Mouse (Mus musculus): ENCODE data around the gene Eef1akmt3. TPM values are rescaled to one million over a fixed set of nuclear protein-coding genes. Genes with fewer than 3 reads are reported as not detected.
"Not testable (repeated sequence)": the region's sequence is repeated elsewhere in the genome, so short reads cannot be mapped to it uniquely, and the experiment has no call there.

Eef1akmt3 gene
- total RNA-seq, 1 experiment, result 0.49 TPM

GRCm38 (mm10) chr10:127063239-127063872 is 22.0 kb upstream of the Eef1akmt3 start, which contains the start of gene Cdk4:
Gene Cdk4 (plus strand): TSS chr10:127063534.
- Histone ChIP-seq H3K27ac (ENCODE audit: insufficient read depth, low read depth, low read length, poor library complexity, severe bottlenecking) (peak within 1 kb of the TSS; percentile 77), H3K9ac (ENCODE audit: insufficient read depth, low read depth, low read length, poor library complexity, severe bottlenecking) (peak within 1 kb of the TSS; percentile 98), H3K4me1 (ENCODE audit: control insufficient read depth in 2 of 2, insufficient read depth in 2 of 2, low read length in 2 of 2, poor library complexity in 1 of 2) (peaks cover 2 to 13% of the 10 kb centered on the region in 2 experiments; a peak in 3 of 4 replicates), H3K36me3 (ENCODE audit: control insufficient read depth, insufficient read depth, low read length, poor library complexity, severe bottlenecking) (peaks cover 36% of the 10 kb centered on the region), H3K4me3 (ENCODE audit: insufficient read depth in 1 of 2, low read depth in 1 of 2, low read length in 2 of 2, poor library complexity in 1 of 2, severe bottlenecking in 1 of 2) (peak within 1 kb of the TSS; percentile 84 to 99), H3K9me3 (ENCODE audit: control insufficient read depth, insufficient read depth, low read depth, low read length) (no peaks in the 10 kb centered on the region)
- TF ChIP-seq ZNF384 (IDR thresholded peaks at IDR 0.05; ENCODE audit: low read depth, low read length) (no peak), ZC3H11A (IDR thresholded peaks at IDR 0.05; ENCODE audit: borderline replicate concordance, low read depth, low read length) (no peak), CHD2 (IDR thresholded peaks at IDR 0.05; ENCODE audit: low read depth, low read length) (no peak), HCFC1 (IDR thresholded peaks at IDR 0.05; ENCODE audit: borderline replicate concordance, insufficient read depth, low read length) (0 out of 2 replicates have a peak, but pooled peaks have one; percentile 64)
- DNase-seq (ENCODE audit: low read depth, low spot score), result peak; percentile 97
- in situ Hi-C loops (cut with MboI; ENCODE audit: low sequenced_read_pairs in 2 of 2, unreplicated experiment in 2 of 2), result no loop called here

- H3K4me1 ChIP-seq (ENCODE audit: control insufficient read depth in 2 of 2, insufficient read depth in 2 of 2, low read length in 2 of 2, poor library complexity in 1 of 2), result peaks cover 2 to 13% of the 10 kb centered on the region in 2 experiments; a peak in 3 of 4 replicates
- in situ Hi-C loops (cut with MboI; ENCODE audit: low sequenced_read_pairs in 2 of 2, unreplicated experiment in 2 of 2), result no loop called here
- no peak overlapping the region for H3K27ac ChIP-seq (ENCODE audit: insufficient read depth, low read depth, low read length, poor library complexity, severe bottlenecking)
- no peak overlapping the region for H3K4me3 ChIP-seq (ENCODE audit: insufficient read depth in 1 of 2, low read depth in 1 of 2, low read length in 2 of 2, poor library complexity in 1 of 2, severe bottlenecking in 1 of 2)
- peaks cover 30% of the 10 kb centered on the region for H3K36me3 ChIP-seq (ENCODE audit: control insufficient read depth, insufficient read depth, low read length, poor library complexity, severe bottlenecking)
- no peak for TF ChIP-seq HCFC1 (IDR thresholded peaks at IDR 0.05; ENCODE audit: borderline replicate concordance, insufficient read depth, low read length)
- no peak for TF ChIP-seq ZNF384 (IDR thresholded peaks at IDR 0.05; ENCODE audit: low read depth, low read length)
- TF ChIP-seq CHD2 (IDR thresholded peaks at IDR 0.05; ENCODE audit: low read depth, low read length), result no peak
- no peak for TF ChIP-seq MAFK (IDR thresholded peaks at IDR 0.05; ENCODE audit: insufficient read depth, low read depth, low read length)
- no peak for TF ChIP-seq ZC3H11A (IDR thresholded peaks at IDR 0.05; ENCODE audit: borderline replicate concordance, low read depth, low read length)
- no peaks in the 10 kb centered on the region for H3K9me3 ChIP-seq (ENCODE audit: control insufficient read depth, insufficient read depth, low read depth, low read length)
- DNase-seq (ENCODE audit: low read depth, low spot score), result no peak
- no peak overlapping the region for H3K9ac ChIP-seq (ENCODE audit: insufficient read depth, low read depth, low read length, poor library complexity, severe bottlenecking)
Observed at GRCm38 (mm10) chr10:127062503-127062902, 21.2 kb upstream of the Eef1akmt3 start.

- in situ Hi-C loops (cut with MboI; ENCODE audit: low sequenced_read_pairs in 2 of 2, unreplicated experiment in 2 of 2); DNase-seq (ENCODE audit: low read depth, low spot score); H3K9ac ChIP-seq (ENCODE audit: insufficient read depth, low read depth, low read length, poor library complexity, severe bottlenecking); H3K9me3 ChIP-seq (ENCODE audit: control insufficient read depth, insufficient read depth, low read depth, low read length); H3K27ac ChIP-seq (ENCODE audit: insufficient read depth, low read depth, low read length, poor library complexity, severe bottlenecking); H3K4me3 ChIP-seq (ENCODE audit: insufficient read depth in 1 of 2, low read depth in 1 of 2, low read length in 2 of 2, poor library complexity in 1 of 2, severe bottlenecking in 1 of 2): not testable (repeated sequence)
- H3K36me3 ChIP-seq (ENCODE audit: control insufficient read depth, insufficient read depth, low read length, poor library complexity, severe bottlenecking), result peaks cover 30% of the 10 kb centered on the region
- H3K4me1 ChIP-seq (ENCODE audit: control insufficient read depth in 2 of 2, insufficient read depth in 2 of 2, low read length in 2 of 2, poor library complexity in 1 of 2), result peaks cover 2 to 16% of the 10 kb centered on the region in 2 experiments; a peak in 3 of 4 replicates
Observed at GRCm38 (mm10) chr10:127062101-127062500, 20.8 kb upstream of the Eef1akmt3 start.

GRCm38 (mm10) chr10:127061513-127061912 is 20.2 kb upstream of the Eef1akmt3 start:
- in situ Hi-C loops (cut with MboI; ENCODE audit: low sequenced_read_pairs in 2 of 2, unreplicated experiment in 2 of 2), result no loop called here

More at GRCm38 (mm10) chr10:127061513-127061912, 20.2 kb upstream of the Eef1akmt3 start:
- no peak overlapping the region for H3K4me3 ChIP-seq (ENCODE audit: insufficient read depth in 1 of 2, low read depth in 1 of 2, low read length in 2 of 2, poor library complexity in 1 of 2, severe bottlenecking in 1 of 2)
- TF ChIP-seq MAFK (IDR thresholded peaks at IDR 0.05; ENCODE audit: insufficient read depth, low read depth, low read length) (no peak), ZNF384 (IDR thresholded peaks at IDR 0.05; ENCODE audit: low read depth, low read length) (no peak), CHD2 (IDR thresholded peaks at IDR 0.05; ENCODE audit: low read depth, low read length) (no peak), HCFC1 (IDR thresholded peaks at IDR 0.05; ENCODE audit: borderline replicate concordance, insufficient read depth, low read length) (no peak), ZC3H11A (IDR thresholded peaks at IDR 0.05; ENCODE audit: borderline replicate concordance, low read depth, low read length) (no peak)
- no peak overlapping the region for H3K9ac ChIP-seq (ENCODE audit: insufficient read depth, low read depth, low read length, poor library complexity, severe bottlenecking)
- H3K9me3 ChIP-seq (ENCODE audit: control insufficient read depth, insufficient read depth, low read depth, low read length), result no peaks in the 10 kb centered on the region
- DNase-seq (ENCODE audit: low read depth, low spot score), result no peak
- peaks cover 28% of the 10 kb centered on the region for H3K36me3 ChIP-seq (ENCODE audit: control insufficient read depth, insufficient read depth, low read length, poor library complexity, severe bottlenecking)
- peaks cover 2 to 15% of the 10 kb centered on the region in 2 experiments; a peak in 3 of 4 replicates for H3K4me1 ChIP-seq (ENCODE audit: control insufficient read depth in 2 of 2, insufficient read depth in 2 of 2, low read length in 2 of 2, poor library complexity in 1 of 2)
- H3K27ac ChIP-seq (ENCODE audit: insufficient read depth, low read depth, low read length, poor library complexity, severe bottlenecking), result no peak overlapping the region

Measured in ES-E14 (cell line).